Mouse (Mus musculus): Measurements from ENCODE around the gene Ice2. TPM values are rescaled to one million over a fixed set of nuclear protein-coding genes. Genes with fewer than 3 reads are reported as not detected.

The Ice2 gene
- polyA plus RNA-seq, 1 experiment, result 2.6 TPM

GRCm38 (mm10) chr9:69376982-69377653, 20.6 kb upstream of the Ice2 start:
- H3K36me3 ChIP-seq (ENCODE audit: control insufficient read depth, insufficient read depth), result no peaks in the 10 kb centered on the region
- TF ChIP-seq CTCF (IDR thresholded peaks at IDR 0.05; ENCODE audit: control insufficient read depth, insufficient read depth, insufficient read length) (no peak), MYOG (IDR thresholded peaks at IDR 0.05; ENCODE audit: control insufficient read depth, extremely low read depth, insufficient read length) (no peak), MAX (IDR thresholded peaks at IDR 0.05) (no peak), MYOD1 (IDR thresholded peaks at IDR 0.05; ENCODE audit: control insufficient read depth, insufficient read length, low read depth) (no peak), CEBPB (IDR thresholded peaks at IDR 0.05; ENCODE audit: low read depth) (no peak), FOSL1 (IDR thresholded peaks at IDR 0.05; ENCODE audit: insufficient read depth, low read length, poor library complexity, severe bottlenecking) (no peak), USF1 (IDR thresholded peaks at IDR 0.05; ENCODE audit: low read depth) (no peak)
- H3K27me3 ChIP-seq (ENCODE audit: control insufficient read depth, insufficient read depth, insufficient read length), result peaks cover 1% of the 10 kb centered on the region
- H3K4me3 ChIP-seq (ENCODE audit: insufficient read depth, poor library complexity, severe bottlenecking), result no peak overlapping the region
- H3K79me2 ChIP-seq (ENCODE audit: control insufficient read depth, insufficient read depth), result no peaks in the 10 kb centered on the region
- H3ac ChIP-seq (ENCODE audit: control insufficient read depth, insufficient read length, low read depth), result no peak overlapping the region
- no peaks in the 10 kb centered on the region for H3K79me3 ChIP-seq (ENCODE audit: low read depth)

GRCm38 (mm10) chr9:69377654-69378045, 20.1 kb upstream of the Ice2 start:
- TF ChIP-seq USF1 (IDR thresholded peaks at IDR 0.05; ENCODE audit: low read depth) (no peak), CEBPB (IDR thresholded peaks at IDR 0.05; ENCODE audit: low read depth) (no peak), MYOD1 (IDR thresholded peaks at IDR 0.05; ENCODE audit: control insufficient read depth, insufficient read length, low read depth) (no peak), MYOG (IDR thresholded peaks at IDR 0.05; ENCODE audit: control insufficient read depth, extremely low read depth, insufficient read length) (no peak), MAX (IDR thresholded peaks at IDR 0.05) (no peak), CTCF (IDR thresholded peaks at IDR 0.05; ENCODE audit: control insufficient read depth, insufficient read depth, insufficient read length) (no peak), FOSL1 (IDR thresholded peaks at IDR 0.05; ENCODE audit: insufficient read depth, low read length, poor library complexity, severe bottlenecking) (no peak)
- H3K36me3 ChIP-seq (ENCODE audit: control insufficient read depth, insufficient read depth), result no peaks in the 10 kb centered on the region
- no peaks in the 10 kb centered on the region for H3K79me2 ChIP-seq (ENCODE audit: control insufficient read depth, insufficient read depth)
- no peak overlapping the region for H3ac ChIP-seq (ENCODE audit: control insufficient read depth, insufficient read length, low read depth)
- no peaks in the 10 kb centered on the region for H3K79me3 ChIP-seq (ENCODE audit: low read depth)
- H3K4me3 ChIP-seq (ENCODE audit: insufficient read depth, poor library complexity, severe bottlenecking), result no peak overlapping the region
- no peaks in the 10 kb centered on the region for H3K27me3 ChIP-seq (ENCODE audit: control insufficient read depth, insufficient read depth, insufficient read length)

- H3ac ChIP-seq (ENCODE audit: control insufficient read depth, insufficient read length, low read depth), result no peak overlapping the region
- no peaks in the 10 kb centered on the region for H3K36me3 ChIP-seq (ENCODE audit: control insufficient read depth, insufficient read depth)
- H3K79me2 ChIP-seq (ENCODE audit: control insufficient read depth, insufficient read depth), result no peaks in the 10 kb centered on the region
- H3K27me3 ChIP-seq (ENCODE audit: control insufficient read depth, insufficient read depth, insufficient read length), result no peaks in the 10 kb centered on the region
- no peaks in the 10 kb centered on the region for H3K79me3 ChIP-seq (ENCODE audit: low read depth)
- TF ChIP-seq USF1 (IDR thresholded peaks at IDR 0.05; ENCODE audit: low read depth) (no peak), CTCF (IDR thresholded peaks at IDR 0.05; ENCODE audit: control insufficient read depth, insufficient read depth, insufficient read length) (no peak), MAX (IDR thresholded peaks at IDR 0.05) (no peak), MYOD1 (IDR thresholded peaks at IDR 0.05; ENCODE audit: control insufficient read depth, insufficient read length, low read depth) (no peak), FOSL1 (IDR thresholded peaks at IDR 0.05; ENCODE audit: insufficient read depth, low read length, poor library complexity, severe bottlenecking) (no peak), CEBPB (IDR thresholded peaks at IDR 0.05; ENCODE audit: low read depth) (no peak), MYOG (IDR thresholded peaks at IDR 0.05; ENCODE audit: control insufficient read depth, extremely low read depth, insufficient read length) (no peak)
- H3K4me3 ChIP-seq (ENCODE audit: insufficient read depth, poor library complexity, severe bottlenecking), result no peak overlapping the region
These were observed 17.2 kb upstream of the Ice2 start for GRCm38 (mm10) chr9:69380546-69380945.

GRCm38 (mm10) chr9:69381741-69382140, 16.0 kb upstream of the Ice2 start:
- Histone ChIP-seq H3ac (ENCODE audit: control insufficient read depth, insufficient read length, low read depth) (no peak overlapping the region), H3K4me3 (ENCODE audit: insufficient read depth, poor library complexity, severe bottlenecking) (no peak overlapping the region), H3K79me3 (ENCODE audit: low read depth) (no peaks in the 10 kb centered on the region), H3K79me2 (ENCODE audit: control insufficient read depth, insufficient read depth) (no peaks in the 10 kb centered on the region), H3K36me3 (ENCODE audit: control insufficient read depth, insufficient read depth) (no peaks in the 10 kb centered on the region), H3K27me3 (ENCODE audit: control insufficient read depth, insufficient read depth, insufficient read length) (no peaks in the 10 kb centered on the region)
- TF ChIP-seq MYOD1 (IDR thresholded peaks at IDR 0.05; ENCODE audit: control insufficient read depth, insufficient read length, low read depth) (no peak), MYOG (IDR thresholded peaks at IDR 0.05; ENCODE audit: control insufficient read depth, extremely low read depth, insufficient read length) (no peak), FOSL1 (IDR thresholded peaks at IDR 0.05; ENCODE audit: insufficient read depth, low read length, poor library complexity, severe bottlenecking) (no peak), CTCF (IDR thresholded peaks at IDR 0.05; ENCODE audit: control insufficient read depth, insufficient read depth, insufficient read length) (no peak), CEBPB (IDR thresholded peaks at IDR 0.05; ENCODE audit: low read depth) (no peak), USF1 (IDR thresholded peaks at IDR 0.05; ENCODE audit: low read depth) (no peak), MAX (IDR thresholded peaks at IDR 0.05) (no peak)

GRCm38 (mm10) chr9:69384475-69384874, 13.2 kb upstream of the Ice2 start:
- Histone ChIP-seq H3K79me2 (ENCODE audit: control insufficient read depth, insufficient read depth) (no peaks in the 10 kb centered on the region), H3K27me3 (ENCODE audit: control insufficient read depth, insufficient read depth, insufficient read length) (no peaks in the 10 kb centered on the region), H3ac (ENCODE audit: control insufficient read depth, insufficient read length, low read depth) (no peak overlapping the region), H3K36me3 (ENCODE audit: control insufficient read depth, insufficient read depth) (no peaks in the 10 kb centered on the region), H3K4me3 (ENCODE audit: insufficient read depth, poor library complexity, severe bottlenecking) (no peak overlapping the region), H3K79me3 (ENCODE audit: low read depth) (no peaks in the 10 kb centered on the region)
- no peak for TF ChIP-seq MYOD1 (IDR thresholded peaks at IDR 0.05; ENCODE audit: control insufficient read depth, insufficient read length, low read depth)
- TF ChIP-seq MYOG (IDR thresholded peaks at IDR 0.05; ENCODE audit: control insufficient read depth, extremely low read depth, insufficient read length), result no peak
- TF ChIP-seq FOSL1 (IDR thresholded peaks at IDR 0.05; ENCODE audit: insufficient read depth, low read length, poor library complexity, severe bottlenecking), result no peak
- no peak for TF ChIP-seq MAX (IDR thresholded peaks at IDR 0.05)
- TF ChIP-seq USF1 (IDR thresholded peaks at IDR 0.05; ENCODE audit: low read depth), result no peak
- no peak for TF ChIP-seq CEBPB (IDR thresholded peaks at IDR 0.05; ENCODE audit: low read depth)
- TF ChIP-seq CTCF (IDR thresholded peaks at IDR 0.05; ENCODE audit: control insufficient read depth, insufficient read depth, insufficient read length), result no peak
